Comparison of ENCODE assay signal across 10 mouse cellular contexts in the genomic region with DNA sequence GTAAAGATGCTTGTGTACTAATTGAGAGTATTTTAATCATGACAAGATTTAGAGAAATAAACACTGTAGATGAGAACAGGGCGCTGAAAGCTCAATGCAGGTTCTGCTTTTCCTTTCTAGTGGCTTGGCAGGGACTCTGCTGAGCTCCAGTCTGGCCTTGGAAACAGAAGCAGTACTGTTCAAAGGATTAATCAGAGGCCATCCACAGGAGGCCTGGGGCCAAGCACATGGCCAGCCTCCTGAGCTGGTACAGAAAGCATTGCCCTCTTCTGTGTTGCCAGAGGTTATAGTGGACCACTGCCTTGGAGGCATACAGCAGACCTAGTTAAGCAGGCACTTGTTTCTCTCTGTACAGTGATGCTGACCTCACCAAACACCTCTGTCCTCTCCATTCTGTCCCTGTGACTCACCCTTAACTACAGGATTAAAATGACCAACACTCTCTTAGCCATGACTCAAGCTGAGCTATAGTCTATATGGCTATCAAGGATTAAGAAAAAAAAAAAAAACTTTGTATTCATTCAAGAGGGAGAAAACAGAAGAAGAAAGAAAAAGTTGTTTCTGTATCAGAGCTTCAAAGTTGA.
A peak's percentile ranks its signal among the peaks of the same experiment; 100 is the strongest.
DNase-seq lines count a peak whose midpoint lies in the region; ATAC-seq and TF ChIP-seq lines count a peak whose summit lies in the region.
"Had no signal": no experiment of that assay in that cellular context is flagged by ENCODE, and none has a peak within 500 bp of the region (broad histone marks: within the 10 kb centered on the region; RNA-seq: fewer than 3 reads in every experiment).

No protein-coding gene starts in this region.

- no peaks in the 10 kb centered on the region for H3K9me3 ChIP-seq in forebrain, embryonic 10.5 days
- H3K9me3 ChIP-seq in forebrain, embryonic 12.5 days = no peaks in the 10 kb centered on the region
- H3K9me3 ChIP-seq in embryonic facial prominence, embryonic 11.5 days (replicated peaks; ENCODE audit: control insufficient read depth, low read length) = no peaks in the 10 kb centered on the region
- no peaks in the 10 kb centered on the region for H3K9me3 ChIP-seq in hindbrain, postnatal 0 days (ENCODE audit: low read length)
- no peaks in the 10 kb centered on the region for H3K9me3 ChIP-seq in midbrain, embryonic 16.5 days (replicated peaks; ENCODE audit: control insufficient read depth, low read length, poor library complexity, severe bottlenecking)

- H3K4me1 ChIP-seq in forebrain, embryonic 10.5 days = peaks cover 9% of the 10 kb centered on the region
- H3K4me1 ChIP-seq in forebrain, embryonic 12.5 days = no peaks in the 10 kb centered on the region
- H3K4me1 ChIP-seq in embryonic facial prominence, embryonic 11.5 days (ENCODE audit: control insufficient read depth, insufficient read depth, low read length) = no peaks in the 10 kb centered on the region
- no peaks in the 10 kb centered on the region for H3K4me1 ChIP-seq in hindbrain, postnatal 0 days (ENCODE audit: insufficient read depth, low read length)
- no peaks in the 10 kb centered on the region for H3K4me1 ChIP-seq in midbrain, embryonic 16.5 days (ENCODE audit: control insufficient read depth, insufficient read depth, low read length)

- WGBS in forebrain, embryonic 10.5 days = 21% methylated on average over 1 of the region's 1 CpGs
- WGBS in forebrain, embryonic 12.5 days = 8% methylated on average over 1 of the region's 1 CpGs
- WGBS in embryonic facial prominence, embryonic 11.5 days = 33% methylated on average over 1 of the region's 1 CpGs
- WGBS in hindbrain, postnatal 0 days = 28% methylated on average over 1 of the region's 1 CpGs
- WGBS in midbrain, embryonic 16.5 days = 32% methylated on average over 1 of the region's 1 CpGs

- no peaks in the 10 kb centered on the region for H3K36me3 ChIP-seq in forebrain, embryonic 10.5 days (replicated peaks)
- H3K36me3 ChIP-seq in forebrain, embryonic 12.5 days (replicated peaks) = no peaks in the 10 kb centered on the region
- no peaks in the 10 kb centered on the region for H3K36me3 ChIP-seq in embryonic facial prominence, embryonic 11.5 days (replicated peaks; ENCODE audit: control insufficient read depth, insufficient read depth, low read depth, low read length)
- no peaks in the 10 kb centered on the region for H3K36me3 ChIP-seq in hindbrain, postnatal 0 days (ENCODE audit: insufficient read depth, low read length)
- no peaks in the 10 kb centered on the region for H3K36me3 ChIP-seq in midbrain, embryonic 16.5 days (ENCODE audit: control insufficient read depth, insufficient read depth, low read length)

- H3K27ac ChIP-seq in forebrain, embryonic 10.5 days = 0 out of 2 replicates have a peak overlapping the region, but pooled peaks have one; percentile 13
- H3K27ac ChIP-seq in forebrain, embryonic 12.5 days = no peak overlapping the region
- no peak overlapping the region for H3K27ac ChIP-seq in embryonic facial prominence, embryonic 11.5 days (replicated peaks; ENCODE audit: low read depth, low read length)
- no peak overlapping the region for H3K27ac ChIP-seq in hindbrain, postnatal 0 days
- H3K27ac ChIP-seq in midbrain, embryonic 16.5 days (ENCODE audit: low read length) = no peak overlapping the region

- TF ChIP-seq CTCF in hindbrain, postnatal 0 days (IDR thresholded peaks at IDR 0.05; ENCODE audit: low read depth) = no peak

- DNase-seq in forebrain, embryonic 10.5 days (ENCODE audit: extremely low spot score, low spot score) = peak; percentile 22
- peak; percentile 39 for DNase-seq in embryonic facial prominence, embryonic 11.5 days (ENCODE audit: low spot score)
- DNase-seq in hindbrain, postnatal 0 days (ENCODE audit: low spot score) = peak; percentile 8
- no peak for DNase-seq in liver
- no peak for DNase-seq in urinary bladder, adult 2 months (ENCODE audit: low spot score)
- no peak for DNase-seq in natural killer cell, adult 2 months (ENCODE audit: low spot score in 2 of 2)
- DNase-seq: lung, postnatal 36 days had no signal

- H3K4me3 ChIP-seq in forebrain, embryonic 10.5 days = no peak overlapping the region
- no peak overlapping the region for H3K4me3 ChIP-seq in forebrain, embryonic 12.5 days (replicated peaks)
- H3K4me3 ChIP-seq in embryonic facial prominence, embryonic 11.5 days (ENCODE audit: low read depth, low read length) = no peak overlapping the region
- no peak overlapping the region for H3K4me3 ChIP-seq in hindbrain, postnatal 0 days (ENCODE audit: low read length)
- no peak overlapping the region for H3K4me3 ChIP-seq in midbrain, embryonic 16.5 days (ENCODE audit: low read depth, low read length)

- H3K4me2 ChIP-seq in forebrain, embryonic 12.5 days = no peak overlapping the region
- H3K4me2 ChIP-seq in embryonic facial prominence, embryonic 11.5 days (ENCODE audit: low read depth, low read length) = no peak overlapping the region
- no peak overlapping the region for H3K4me2 ChIP-seq in hindbrain, postnatal 0 days (ENCODE audit: low read depth, low read length)
- H3K4me2 ChIP-seq in midbrain, embryonic 16.5 days (ENCODE audit: low read length) = no peak overlapping the region

- no peak for ATAC-seq in forebrain, embryonic 12.5 days (ENCODE audit: low FRiP score)
- peak; percentile 67 for ATAC-seq in embryonic facial prominence, embryonic 11.5 days (replicated peaks; ENCODE audit: insufficient number of reproducible peaks, low FRiP score, low TSS enrichment, low read depth)
- peak; percentile 51; the same call in 1 of the 2 replicates for ATAC-seq in hindbrain, postnatal 0 days
- peak; percentile 45; the same call in 1 of the 2 replicates for ATAC-seq in midbrain, embryonic 16.5 days
- ATAC-seq: inflammation-experienced regulatory T-cells, adult 6 months had no signal

- no peaks in the 10 kb centered on the region for H3K27me3 ChIP-seq in forebrain, embryonic 10.5 days (ENCODE audit: poor library complexity, severe bottlenecking)
- no peaks in the 10 kb centered on the region for H3K27me3 ChIP-seq in forebrain, embryonic 12.5 days
- H3K27me3 ChIP-seq in embryonic facial prominence, embryonic 11.5 days (ENCODE audit: control insufficient read depth, insufficient read depth, low read length) = no peaks in the 10 kb centered on the region
- no peaks in the 10 kb centered on the region for H3K27me3 ChIP-seq in hindbrain, postnatal 0 days (ENCODE audit: insufficient read depth, low read length)
- no peaks in the 10 kb centered on the region for H3K27me3 ChIP-seq in midbrain, embryonic 16.5 days (ENCODE audit: control insufficient read depth, insufficient read depth, low read depth, low read length)

- H3K9ac ChIP-seq in forebrain, embryonic 12.5 days = no peak overlapping the region
- H3K9ac ChIP-seq in embryonic facial prominence, embryonic 11.5 days (replicated peaks; ENCODE audit: low read length) = no peak overlapping the region
- no peak overlapping the region for H3K9ac ChIP-seq in hindbrain, postnatal 0 days (replicated peaks; ENCODE audit: low read length)
- no peak overlapping the region for H3K9ac ChIP-seq in midbrain, embryonic 16.5 days (ENCODE audit: low read depth, low read length)

Comparison
In these comparisons a context has a peak if more than half of its experiments do, and no peak if none do; other contexts are left out.
1. DNase-seq: peak in forebrain, embryonic 10.5 days (single experiment), embryonic facial prominence, embryonic 11.5 days (single experiment) and hindbrain, postnatal 0 days (single experiment); none in liver (single experiment), urinary bladder, adult 2 months (single experiment) and natural killer cell, adult 2 months (0 of 2).